Mouse (Mus musculus): ENCODE results near the gene Olfr574. TPM values are rescaled to one million over a fixed set of nuclear protein-coding genes. Genes with fewer than 3 reads are reported as not detected.

Gene Olfr574
- polyA plus RNA-seq, 1 experiment from 2014 or later: not detected

- 46% methylated on average over 1 of the region's 1 CpGs for WGBS
- H3K9me3 ChIP-seq: no peaks in the 10 kb centered on the region
- H3K36me3 ChIP-seq: no peaks in the 10 kb centered on the region
- no peak overlapping the region for H3K4me3 ChIP-seq
- H3K27ac ChIP-seq: no peak overlapping the region
- H3K4me1 ChIP-seq (replicated peaks): no peaks in the 10 kb centered on the region
- H3K27me3 ChIP-seq: no peaks in the 10 kb centered on the region
- H3K4me2 ChIP-seq: no peak overlapping the region
- no peak overlapping the region for H3K9ac ChIP-seq
- no peak for ATAC-seq (ENCODE audit: low FRiP score)
These were observed 26.1 kb downstream of the Olfr574 start for GRCm38 (mm10) chr7:102974399-102974798.

GRCm38 (mm10) chr7:102975843-102976242, 27.6 kb downstream of the Olfr574 start, which contains the start of gene Olfr577:
TSS of gene Olfr577 (minus strand) at chr7:102975943.
- Histone ChIP-seq H3K27ac (no peak within 1 kb of the TSS), H3K4me1 (replicated peaks) (no peaks in the 10 kb centered on the region), H3K27me3 (no peaks in the 10 kb centered on the region), H3K4me3 (no peak within 1 kb of the TSS), H3K9me3 (no peaks in the 10 kb centered on the region), H3K4me2 (no peak within 1 kb of the TSS), H3K9ac (no peak within 1 kb of the TSS), H3K36me3 (no peaks in the 10 kb centered on the region)
- ATAC-seq (ENCODE audit: low FRiP score): no peak
- 85% methylated on average over 2 of the region's 2 CpGs for WGBS

- no peaks in the 10 kb centered on the region for H3K36me3 ChIP-seq
These were observed 41.0 kb downstream of the Olfr574 start, which contains the start of gene Olfr578 for GRCm38 (mm10) chr7:102989224-102989623. TSS of gene Olfr578 (minus strand) at chr7:102989324.

More at GRCm38 (mm10) chr7:102989224-102989623, 41.0 kb downstream of the Olfr574 start, which contains the start of gene Olfr578:
- 80% methylated on average over 3 of the region's 3 CpGs for WGBS
- Histone ChIP-seq H3K27me3 (no peaks in the 10 kb centered on the region), H3K4me3 (no peak within 1 kb of the TSS), H3K4me2 (no peak within 1 kb of the TSS), H3K27ac (no peak within 1 kb of the TSS), H3K4me1 (replicated peaks) (no peaks in the 10 kb centered on the region), H3K9me3 (no peaks in the 10 kb centered on the region), H3K9ac (no peak within 1 kb of the TSS)
- no peak for ATAC-seq (ENCODE audit: low FRiP score)

Other genes starting within 250 kb of the Olfr574 start
- 0.39 TPM in 2 replicates for gene Olfr558, start 246.3 kb upstream of the Olfr574 start, polyA plus RNA-seq (2015; fragmentation: Nextera tagmentation; extraction: Ambion mirVana)
- not detected in 2 replicates for gene Olfr33, start 229.4 kb upstream of the Olfr574 start, polyA plus RNA-seq (2015; fragmentation: Nextera tagmentation; extraction: Ambion mirVana)
- not detected in 2 replicates for gene Olfr559, start 221.0 kb upstream of the Olfr574 start, polyA plus RNA-seq (2015; fragmentation: Nextera tagmentation; extraction: Ambion mirVana)
- gene Olfr560, start 189.1 kb upstream of the Olfr574 start, polyA plus RNA-seq (2015; fragmentation: Nextera tagmentation; extraction: Ambion mirVana): not detected in 2 replicates
- gene Olfr78, start 189.0 kb upstream of the Olfr574 start, polyA plus RNA-seq (2015; fragmentation: Nextera tagmentation; extraction: Ambion mirVana): 0.09 and 0.10 TPM in 2 replicates
- not detected in 2 replicates for gene Olfr561, start 177.2 kb upstream of the Olfr574 start, polyA plus RNA-seq (2015; fragmentation: Nextera tagmentation; extraction: Ambion mirVana)
- not detected in 2 replicates for gene Olfr564, start 145.0 kb upstream of the Olfr574 start, polyA plus RNA-seq (2015; fragmentation: Nextera tagmentation; extraction: Ambion mirVana)
- not detected in 2 replicates for gene Olfr566, start 89.7 kb upstream of the Olfr574 start, polyA plus RNA-seq (2015; fragmentation: Nextera tagmentation; extraction: Ambion mirVana)
- gene Olfr568, start 71.3 kb upstream of the Olfr574 start, polyA plus RNA-seq (2015; fragmentation: Nextera tagmentation; extraction: Ambion mirVana): not detected in 2 replicates
- gene Olfr569, start 57.6 kb upstream of the Olfr574 start, polyA plus RNA-seq (2015; fragmentation: Nextera tagmentation; extraction: Ambion mirVana): not detected in 2 replicates
- not detected in 2 replicates for gene Olfr570, start 53.9 kb upstream of the Olfr574 start, polyA plus RNA-seq (2015; fragmentation: Nextera tagmentation; extraction: Ambion mirVana)
- gene Olfr571, start 30.9 kb upstream of the Olfr574 start, polyA plus RNA-seq (2015; fragmentation: Nextera tagmentation; extraction: Ambion mirVana): not detected in 2 replicates
- gene Olfr572, start 24.1 kb upstream of the Olfr574 start, polyA plus RNA-seq (2015; fragmentation: Nextera tagmentation; extraction: Ambion mirVana): not detected in 2 replicates
- not detected in 2 replicates for gene Olfr573-ps1, start 5.9 kb upstream of the Olfr574 start, polyA plus RNA-seq (2015; fragmentation: Nextera tagmentation; extraction: Ambion mirVana)
- not detected in 2 replicates for gene Olfr575, start 10.3 kb downstream of the Olfr574 start, polyA plus RNA-seq (2015; fragmentation: Nextera tagmentation; extraction: Ambion mirVana)
- gene Olfr576, start 14.2 kb downstream of the Olfr574 start, polyA plus RNA-seq (2015; fragmentation: Nextera tagmentation; extraction: Ambion mirVana): not detected in 2 replicates
- not detected in 2 replicates for gene Olfr577, start 27.5 kb downstream of the Olfr574 start, polyA plus RNA-seq (2015; fragmentation: Nextera tagmentation; extraction: Ambion mirVana)
- not detected in 2 replicates for gene Olfr578, start 40.9 kb downstream of the Olfr574 start, polyA plus RNA-seq (2015; fragmentation: Nextera tagmentation; extraction: Ambion mirVana)
- not detected in 2 replicates for gene Olfr582, start 89.6 kb downstream of the Olfr574 start, polyA plus RNA-seq (2015; fragmentation: Nextera tagmentation; extraction: Ambion mirVana)
- gene Olfr583, start 102.8 kb downstream of the Olfr574 start, polyA plus RNA-seq (2015; fragmentation: Nextera tagmentation; extraction: Ambion mirVana): not detected in 2 replicates
- not detected in 2 replicates for gene Olfr584, start 133.4 kb downstream of the Olfr574 start, polyA plus RNA-seq (2015; fragmentation: Nextera tagmentation; extraction: Ambion mirVana)
- gene Olfr585, start 149.3 kb downstream of the Olfr574 start, polyA plus RNA-seq (2015; fragmentation: Nextera tagmentation; extraction: Ambion mirVana): not detected in 2 replicates
- gene Olfr586, start 177.2 kb downstream of the Olfr574 start, polyA plus RNA-seq (2015; fragmentation: Nextera tagmentation; extraction: Ambion mirVana): not detected in 2 replicates
- not detected in 2 replicates for gene Olfr588-ps1, start 192.4 kb downstream of the Olfr574 start, polyA plus RNA-seq (2015; fragmentation: Nextera tagmentation; extraction: Ambion mirVana)
- not detected in 2 replicates for gene Olfr589, start 207.9 kb downstream of the Olfr574 start, polyA plus RNA-seq (2015; fragmentation: Nextera tagmentation; extraction: Ambion mirVana)
- gene Olfr591, start 229.9 kb downstream of the Olfr574 start, polyA plus RNA-seq (2015; fragmentation: Nextera tagmentation; extraction: Ambion mirVana): not detected in 2 replicates
- gene Olfr592, start 236.3 kb downstream of the Olfr574 start, polyA plus RNA-seq (2015; fragmentation: Nextera tagmentation; extraction: Ambion mirVana): not detected in 2 replicates